ENCODE assay signal across 9 mouse cellular contexts in genomic region chrX:166167307-166167706, GRCm38 (mm10). TPM values are rescaled to one million over a fixed set of nuclear protein-coding genes. Genes with fewer than 3 reads are reported as not detected.
DNase-seq lines count a peak whose midpoint lies in the region; ATAC-seq and TF ChIP-seq lines count a peak whose summit lies in the region.
"Had no signal": no experiment of that assay in that cellular context is flagged by ENCODE, and none has a peak within 500 bp of the region (broad histone marks: within the 10 kb centered on the region; RNA-seq: fewer than 3 reads in every experiment).

No protein-coding gene starts in this region.

- no peaks in the 10 kb centered on the region for H3K9me3 ChIP-seq in liver, embryonic 14.5 days (ENCODE audit: control insufficient read depth, low read length)
- H3K9me3 ChIP-seq in liver, embryonic 12.5 days (replicated peaks), result no peaks in the 10 kb centered on the region
- H3K9me3 ChIP-seq: heart, embryonic 13.5 days had no signal

- DNase-seq in gastrocnemius, adult 2 months, result no peak
- no peak for DNase-seq in gastrocnemius, postnatal 14 days
- peak in 1 of 3 experiments; percentile 45 for DNase-seq in liver, embryonic 14.5 days (ENCODE audit: low read depth in 3 of 3, low spot score in 3 of 3)
- DNase-seq in R1 (ENCODE audit: low read depth, low spot score), result peak; percentile 36
- peak; percentile 31 for DNase-seq in heart, postnatal 4 days

- no peak overlapping the region for H3K9ac ChIP-seq in liver, embryonic 14.5 days (replicated peaks)
- H3K9ac ChIP-seq in liver, embryonic 12.5 days, result no peak overlapping the region
- H3K9ac ChIP-seq: heart, embryonic 13.5 days had no signal

- intact Hi-C loops in gastrocnemius, adult 2 months (cut with DNase I), result loop anchor here (2.0 to 10.0 kb wide), 3 partner anchors 247 to 1067 kb away; no protein-coding TSS in a partner anchor
- intact Hi-C loops in gastrocnemius, postnatal 14 days (cut with DNase I; ENCODE audit: low total_unique reads), result loop anchor here (5.0 kb wide), 1 partner anchor 485 kb away; no protein-coding TSS in a partner anchor

- TF ChIP-seq EP300 in liver, embryonic 14.5 days (IDR thresholded peaks at IDR 0.05; ENCODE audit: low read depth), result no peak

- H3K27ac ChIP-seq in gastrocnemius, adult 2 months, result no peak overlapping the region
- H3K27ac ChIP-seq in liver, embryonic 14.5 days, result no peak overlapping the region
- H3K27ac ChIP-seq in liver, embryonic 12.5 days, result no peak overlapping the region
- H3K27ac ChIP-seq: heart, embryonic 13.5 days had no signal

- peaks cover 2 to 10% of the 10 kb centered on the region in 2 experiments for H3K4me1 ChIP-seq in liver, embryonic 14.5 days (replicated peaks; ENCODE audit: control insufficient read depth in 2 of 2, insufficient read depth in 2 of 2, low read length in 1 of 2)
- peaks cover 16% of the 10 kb centered on the region for H3K4me1 ChIP-seq in liver, embryonic 12.5 days

- H3K36me3 ChIP-seq in liver, embryonic 14.5 days (replicated peaks; ENCODE audit: control insufficient read depth, insufficient read depth, low read depth), result no peaks in the 10 kb centered on the region
- no peaks in the 10 kb centered on the region for H3K36me3 ChIP-seq in liver, embryonic 12.5 days
- H3K36me3 ChIP-seq: heart, embryonic 13.5 days had no signal

- WGBS in liver, embryonic 14.5 days (ENCODE audit: insufficient replicate concordance), result 2% methylated on average over 4 of the region's 4 CpGs
- WGBS in liver, embryonic 12.5 days (ENCODE audit: insufficient replicate concordance), result 3% methylated on average over 4 of the region's 4 CpGs

- ATAC-seq in liver, embryonic 14.5 days (ENCODE audit: insufficient read depth), result no peak
- no peak for ATAC-seq in liver, embryonic 12.5 days
- no peak for ATAC-seq in frontal cortex, adult (ENCODE audit: low TSS enrichment)
- no peak for ATAC-seq in activated CD4-positive, CD25-positive, alpha-beta regulatory T cell, adult 4 months

- H3K4me3 ChIP-seq in gastrocnemius, adult 2 months, result no peak overlapping the region
- no peak overlapping the region for H3K4me3 ChIP-seq in liver, embryonic 14.5 days (ENCODE audit: insufficient read depth in 1 of 2, low read depth in 2 of 2, low read length in 2 of 2)
- H3K4me3 ChIP-seq in liver, embryonic 12.5 days, result no peak overlapping the region
- H3K4me3 ChIP-seq: heart, embryonic 13.5 days had no signal

- H3K27me3 ChIP-seq in liver, embryonic 14.5 days (ENCODE audit: control insufficient read depth, insufficient read depth, low read length), result no peaks in the 10 kb centered on the region
- no peaks in the 10 kb centered on the region for H3K27me3 ChIP-seq in liver, embryonic 12.5 days (replicated peaks)

- no peak overlapping the region for H3K4me2 ChIP-seq in liver, embryonic 14.5 days (ENCODE audit: low read depth)
- no peak overlapping the region for H3K4me2 ChIP-seq in liver, embryonic 12.5 days
- H3K4me2 ChIP-seq: heart, embryonic 13.5 days had no signal

- peak; percentile 62 for TF ChIP-seq CTCF in gastrocnemius, adult 2 months (IDR thresholded peaks at IDR 0.05)
- peak; percentile 44; the same call in 1 of the 2 replicates for TF ChIP-seq CTCF in liver, embryonic 14.5 days (IDR thresholded peaks at IDR 0.05; ENCODE audit: low read depth)

RNA-seq across cellular contexts. Expression of gene Gemin8, which starts 2.9 kb away (rescaled TPM):
- total RNA-seq in gastrocnemius, adult 2 months (2021), result 1 to 10 TPM; 1.5 to 1.7 TPM
- total RNA-seq in gastrocnemius, postnatal 14 days (2021), result 1 to 10 TPM; 1.3 to 1.5 TPM
- 5.2 and 5.8 TPM in 2 replicates for polyA plus RNA-seq in liver, embryonic 14.5 days (2012; rRNA removed)
- 6.4 and 7.0 TPM in 2 replicates for polyA plus RNA-seq in liver, embryonic 14.5 days (2014; fragmentation: Nextera tagmentation; extraction: Ambion mirVana)
- 7.9 and 9.1 TPM in 2 replicates for polyA plus RNA-seq in liver, embryonic 12.5 days (2016; fragmentation: Nextera tagmentation; extraction: Ambion mirVana)
- total RNA-seq in heart, postnatal 4 days (2021), result 1 to 10 TPM; 4.3 to 4.9 TPM
- polyA plus RNA-seq in activated CD4-positive, CD25-positive, alpha-beta regulatory T cell, adult 4 months (2017; shearing (Covaris generic)), result 10 to 100 TPM; 20.9 to 21.5 TPM

Comparison
In these comparisons a context has a peak if more than half of its experiments do, and no peak if none do; other contexts are left out.
1. DNase-seq: peak in R1 (single experiment) and heart, postnatal 4 days (single experiment); none in gastrocnemius, adult 2 months (single experiment) and gastrocnemius, postnatal 14 days (single experiment).